Mouse (Mus musculus): ENCODE data around the gene Rasl10a. TPM values are rescaled to one million over a fixed set of nuclear protein-coding genes. Genes with fewer than 3 reads are reported as not detected.
A peak's percentile ranks its signal among the peaks of the same experiment; 100 is the strongest.

Gene Rasl10a
- polyA plus RNA-seq, 1 experiment = 12.0 TPM

GRCm38 (mm10) chr11:5046321-5046926 lies 11.5 kb upstream of the Rasl10a start:
- Histone ChIP-seq H3K9me3 (no peaks in the 10 kb centered on the region), H3K4me3 (replicated peaks) (peak overlapping the region; percentile 83), H3K4me1 (peaks cover 71% of the 10 kb centered on the region), H3K36me3 (replicated peaks; ENCODE audit: low read length) (peaks cover 39% of the 10 kb centered on the region), H3K27me3 (replicated peaks) (peaks cover 2% of the 10 kb centered on the region)
- no peak for TF ChIP-seq GATA1 (IDR thresholded peaks at IDR 0.05; ENCODE audit: borderline replicate concordance, low read length)
- TF ChIP-seq FLI1 (IDR thresholded peaks at IDR 0.05; ENCODE audit: low read length) = no peak

- Histone ChIP-seq H3K9me3 (no peaks in the 10 kb centered on the region), H3K4me1 (peaks cover 87% of the 10 kb centered on the region), H3K4me3 (replicated peaks) (no peak overlapping the region), H3K36me3 (replicated peaks; ENCODE audit: low read length) (peaks cover 15% of the 10 kb centered on the region), H3K27me3 (replicated peaks) (peaks cover 15% of the 10 kb centered on the region)
- TF ChIP-seq GATA1 (IDR thresholded peaks at IDR 0.05; ENCODE audit: borderline replicate concordance, low read length) = no peak
- no peak for TF ChIP-seq FLI1 (IDR thresholded peaks at IDR 0.05; ENCODE audit: low read length)
Observed at GRCm38 (mm10) chr11:5051629-5052028, 6.3 kb upstream of the Rasl10a start.

DNA sequence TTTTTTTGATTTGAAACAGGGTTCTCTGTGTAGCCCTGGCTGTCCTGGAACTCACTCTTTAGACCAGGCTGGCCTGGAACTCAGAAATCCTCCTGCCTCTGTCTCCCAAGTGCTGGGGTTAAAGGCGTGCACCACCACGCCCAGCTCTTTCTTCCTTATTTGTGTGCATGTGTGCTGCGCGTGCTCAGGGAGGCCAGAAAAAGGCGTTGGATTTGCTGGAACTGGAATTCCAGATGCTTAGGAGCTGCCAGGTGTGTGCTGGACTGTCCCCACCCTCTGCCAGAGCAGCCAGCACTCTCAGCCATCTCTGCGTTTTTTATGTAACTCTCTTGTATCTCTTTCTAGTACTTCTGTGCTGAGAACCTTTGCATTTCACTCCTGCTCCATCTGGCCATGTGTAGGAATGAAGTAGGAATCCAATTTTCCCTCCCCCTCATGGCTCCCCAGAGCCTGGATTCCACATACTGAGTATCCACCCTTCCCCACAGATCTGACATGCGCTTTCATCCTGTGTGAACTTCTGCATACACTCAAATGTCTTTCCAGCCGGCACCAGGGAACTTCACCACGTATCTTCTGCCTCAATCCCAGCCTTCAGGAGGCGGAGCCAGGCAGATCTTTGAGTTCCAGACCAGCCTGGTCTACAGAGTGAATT lies 5.6 kb upstream of the Rasl10a start:
- Histone ChIP-seq H3K4me3 (replicated peaks) (no peak overlapping the region), H3K27me3 (replicated peaks) (peaks cover 22% of the 10 kb centered on the region), H3K36me3 (replicated peaks; ENCODE audit: low read length) (peaks cover 19% of the 10 kb centered on the region), H3K9me3 (no peaks in the 10 kb centered on the region), H3K4me1 (peaks cover 87% of the 10 kb centered on the region)
- no peak for TF ChIP-seq FLI1 (IDR thresholded peaks at IDR 0.05; ENCODE audit: low read length)
- no peak for TF ChIP-seq GATA1 (IDR thresholded peaks at IDR 0.05; ENCODE audit: borderline replicate concordance, low read length)

DNA sequence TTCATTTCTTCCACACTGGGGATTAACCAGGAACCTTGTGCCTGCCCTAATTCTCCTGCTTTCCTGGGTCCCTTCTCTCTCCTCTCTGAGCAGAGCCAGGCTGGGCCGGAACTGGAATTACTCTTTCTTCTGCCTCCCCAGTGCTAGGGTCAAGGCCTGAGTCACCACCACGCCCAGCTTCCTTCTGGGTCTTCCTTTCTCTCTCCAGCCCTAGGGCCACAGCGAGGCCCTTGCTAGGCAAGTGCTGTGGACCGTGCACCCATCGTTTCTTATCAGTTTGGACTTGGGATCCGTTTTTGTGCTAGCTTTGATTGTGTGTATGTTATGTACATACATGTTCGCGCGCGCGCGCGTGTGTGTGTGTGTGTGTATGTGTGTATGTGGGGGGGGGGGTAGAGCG lies 3.8 kb upstream of the Rasl10a start:
- no peak for TF ChIP-seq FLI1 (IDR thresholded peaks at IDR 0.05; ENCODE audit: low read length)
- TF ChIP-seq GATA1 (IDR thresholded peaks at IDR 0.05; ENCODE audit: borderline replicate concordance, low read length) = no peak
- peaks cover 38% of the 10 kb centered on the region for H3K27me3 ChIP-seq (replicated peaks)

GRCm38 (mm10) chr11:5054874-5055273 lies 3.1 kb upstream of the Rasl10a start:
- Histone ChIP-seq H3K27me3 (replicated peaks) (peaks cover 45% of the 10 kb centered on the region), H3K9me3 (peaks cover 9% of the 10 kb centered on the region), H3K4me1 (peaks cover 91% of the 10 kb centered on the region), H3K36me3 (replicated peaks; ENCODE audit: low read length) (peaks cover 28% of the 10 kb centered on the region), H3K4me3 (replicated peaks) (no peak overlapping the region)
- no peak for TF ChIP-seq FLI1 (IDR thresholded peaks at IDR 0.05; ENCODE audit: low read length)
- no peak for TF ChIP-seq GATA1 (IDR thresholded peaks at IDR 0.05; ENCODE audit: borderline replicate concordance, low read length)

More for the DNA sequence above, 3.8 kb upstream of the Rasl10a start:
- Histone ChIP-seq H3K36me3 (replicated peaks; ENCODE audit: low read length) (peaks cover 21% of the 10 kb centered on the region), H3K9me3 (peaks cover 1% of the 10 kb centered on the region; the same call in 1 of the 2 replicates), H3K4me3 (replicated peaks) (no peak overlapping the region), H3K4me1 (peaks cover 89% of the 10 kb centered on the region)

DNA sequence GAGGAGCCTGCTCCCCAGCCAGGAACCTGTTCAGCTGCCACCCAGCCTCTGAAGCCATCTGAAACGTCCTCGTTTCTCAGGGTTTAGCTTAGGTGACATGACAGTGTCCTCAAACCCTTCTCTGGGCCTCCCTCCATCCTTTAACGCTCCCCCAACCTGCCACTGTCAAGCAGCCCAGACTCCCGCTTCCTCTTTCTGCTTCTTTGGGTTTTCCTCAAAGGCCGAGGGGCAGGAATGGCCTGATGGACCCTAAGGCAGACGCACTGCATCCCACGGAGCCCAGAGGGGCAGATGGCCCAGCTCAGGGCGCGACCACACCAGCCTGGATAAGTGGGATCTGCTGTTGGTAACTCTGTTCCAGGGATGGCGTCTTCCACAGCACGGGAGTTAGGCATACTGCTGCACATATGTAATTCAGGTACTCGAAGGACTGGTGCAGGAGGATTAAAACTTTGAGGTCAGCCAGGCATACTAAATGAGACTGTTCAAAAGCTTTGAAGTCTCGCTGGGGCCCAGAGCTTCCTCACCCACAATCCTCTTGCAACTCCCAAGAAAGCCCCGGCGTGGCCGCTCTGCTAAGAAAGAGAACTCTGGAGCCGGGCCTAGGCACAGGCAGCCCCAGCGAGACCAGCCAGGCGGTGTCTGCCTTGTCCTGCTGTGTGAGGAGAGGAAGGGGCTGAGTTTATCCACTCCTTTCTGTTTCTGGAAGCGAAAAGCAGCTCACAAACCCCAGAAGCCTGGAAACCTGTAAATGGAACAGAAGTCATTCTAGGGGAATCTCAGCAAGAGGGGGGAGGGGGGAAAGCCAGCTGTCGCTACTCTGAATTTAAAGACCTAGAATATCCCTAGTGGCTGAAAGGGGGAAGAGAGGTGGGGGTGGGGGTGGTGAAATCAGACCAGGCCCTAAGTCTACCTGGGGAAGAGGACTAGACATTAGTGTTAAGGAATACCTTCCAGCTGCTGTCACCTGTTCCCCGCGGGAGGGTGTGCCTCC lies 1.7 kb upstream of the Rasl10a start:
- peaks cover 91% of the 10 kb centered on the region for H3K4me1 ChIP-seq
- H3K27me3 ChIP-seq (replicated peaks) = peaks cover 51% of the 10 kb centered on the region
- TF ChIP-seq FLI1 (IDR thresholded peaks at IDR 0.05; ENCODE audit: low read length) (no peak), GATA1 (IDR thresholded peaks at IDR 0.05; ENCODE audit: borderline replicate concordance, low read length) (no peak)
- H3K4me3 ChIP-seq (replicated peaks) = peak overlapping the region; percentile 38
- peaks cover 22% of the 10 kb centered on the region for H3K9me3 ChIP-seq
- H3K36me3 ChIP-seq (replicated peaks; ENCODE audit: low read length) = peaks cover 36% of the 10 kb centered on the region

- H3K4me1 ChIP-seq = peaks cover 93% of the 10 kb centered on the region
- peaks cover 45% of the 10 kb centered on the region for H3K36me3 ChIP-seq (replicated peaks; ENCODE audit: low read length)
- TF ChIP-seq FLI1 (IDR thresholded peaks at IDR 0.05; ENCODE audit: low read length) (no peak), GATA1 (IDR thresholded peaks at IDR 0.05; ENCODE audit: borderline replicate concordance, low read length) (no peak)
- peaks cover 53% of the 10 kb centered on the region for H3K27me3 ChIP-seq (replicated peaks)
- no peak overlapping the region for H3K4me3 ChIP-seq (replicated peaks)
- H3K9me3 ChIP-seq = peaks cover 30% of the 10 kb centered on the region
Observed at GRCm38 (mm10) chr11:5057064-5057463, 864 bp upstream of the Rasl10a start.

DNA sequence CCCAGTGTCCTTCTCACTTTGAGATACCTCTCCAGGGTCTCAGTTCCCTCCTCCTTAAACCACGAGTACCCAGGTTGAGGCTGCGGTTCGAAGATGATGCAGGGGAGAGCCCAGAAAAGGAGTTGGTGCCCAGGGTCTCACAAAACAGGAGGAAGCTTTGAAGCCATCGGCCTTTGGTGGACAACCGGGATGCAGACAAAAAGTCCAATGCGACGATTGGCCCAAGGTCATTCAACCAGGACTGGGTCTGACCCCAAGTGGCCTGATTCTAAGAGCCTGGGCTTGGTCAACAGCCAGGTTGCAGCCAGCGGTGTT lies 430 bp upstream of the Rasl10a start:
- TF ChIP-seq GATA1 (IDR thresholded peaks at IDR 0.05; ENCODE audit: borderline replicate concordance, low read length) (no peak), FLI1 (IDR thresholded peaks at IDR 0.05; ENCODE audit: low read length) (no peak)
- H3K27me3 ChIP-seq (replicated peaks) = peaks cover 53% of the 10 kb centered on the region
- peaks cover 34% of the 10 kb centered on the region for H3K9me3 ChIP-seq
- H3K36me3 ChIP-seq (replicated peaks; ENCODE audit: low read length) = peaks cover 49% of the 10 kb centered on the region
- peak overlapping the region; percentile 94 for H3K4me3 ChIP-seq (replicated peaks)
- H3K4me1 ChIP-seq = peaks cover 94% of the 10 kb centered on the region

DNA sequence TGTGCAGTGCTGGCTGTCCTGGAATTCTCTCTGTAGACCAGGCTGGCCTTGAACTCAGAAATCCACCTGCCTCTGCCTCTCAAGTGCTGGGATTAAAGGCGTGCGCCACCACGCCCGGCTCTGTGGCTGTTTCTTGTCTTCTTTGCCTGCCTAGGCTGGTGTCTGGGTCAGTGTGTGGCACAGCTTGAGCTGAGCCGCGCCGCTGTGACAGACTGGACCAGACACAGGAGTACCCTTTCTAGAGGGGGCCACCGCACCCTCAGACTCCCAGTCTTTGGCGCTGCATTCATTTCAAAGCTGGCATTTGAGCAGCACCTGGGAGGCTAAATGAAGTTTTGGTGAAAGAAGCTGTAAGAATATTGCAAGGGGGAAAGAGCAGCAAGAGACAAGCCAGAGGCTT lies 855 bp downstream of the Rasl10a start:
- Histone ChIP-seq H3K9me3 (peaks cover 45% of the 10 kb centered on the region), H3K36me3 (replicated peaks; ENCODE audit: low read length) (peaks cover 62% of the 10 kb centered on the region), H3K4me1 (peaks cover 97% of the 10 kb centered on the region), H3K4me3 (replicated peaks) (peak overlapping the region; percentile 94), H3K27me3 (replicated peaks) (peaks cover 53% of the 10 kb centered on the region)
- TF ChIP-seq FLI1 (IDR thresholded peaks at IDR 0.05; ENCODE audit: low read length) (no peak), GATA1 (IDR thresholded peaks at IDR 0.05; ENCODE audit: borderline replicate concordance, low read length) (no peak)
